Mouse (Mus musculus): ENCODE data around the gene Frmd4a.
"Not testable (repeated sequence)": the region's sequence is repeated elsewhere in the genome, so short reads cannot be mapped to it uniquely, and the experiment has no call there.

The Frmd4a gene

DNA sequence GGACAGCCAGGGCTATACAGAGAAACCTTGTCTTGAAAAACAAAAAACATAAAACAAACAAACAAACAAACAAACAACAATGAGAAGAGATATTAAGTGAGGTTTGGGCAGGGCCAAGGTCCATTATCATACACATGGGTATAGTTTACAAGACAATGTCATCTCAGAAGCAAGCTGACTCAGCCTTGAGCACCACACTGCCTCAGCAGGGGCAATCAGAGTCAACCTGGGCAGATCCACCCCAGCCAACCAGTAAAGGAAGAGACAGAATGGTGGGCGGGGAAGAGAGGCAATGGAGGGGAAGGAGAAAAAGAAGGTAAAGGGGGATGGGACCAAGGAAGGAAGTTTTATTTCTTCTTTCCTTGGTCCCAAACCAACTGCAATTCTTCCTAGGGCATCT, 276.2 kb downstream of the Frmd4a start:
- DNase-seq: no peak

DNA sequence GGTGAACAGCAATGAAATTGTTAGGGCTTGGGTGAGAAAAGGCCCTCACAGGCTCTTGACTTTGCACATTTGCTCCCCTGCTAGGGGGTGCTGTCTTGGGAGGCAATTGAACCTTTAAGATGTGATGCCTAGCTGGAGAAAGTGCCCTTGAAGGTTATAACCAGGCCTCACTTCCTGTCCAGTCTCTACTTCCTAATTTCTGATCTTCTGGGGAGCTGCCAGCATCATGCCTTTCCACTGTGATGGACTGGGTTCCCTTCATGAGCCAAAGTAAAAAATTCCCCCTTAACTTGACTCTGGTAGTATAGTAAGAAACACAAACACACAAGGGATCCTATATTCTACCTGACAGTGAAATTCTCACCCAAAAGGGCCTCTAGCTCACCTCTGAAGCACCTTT, 278.1 kb downstream of the Frmd4a start:
- DNase-seq: no peak

DNA sequence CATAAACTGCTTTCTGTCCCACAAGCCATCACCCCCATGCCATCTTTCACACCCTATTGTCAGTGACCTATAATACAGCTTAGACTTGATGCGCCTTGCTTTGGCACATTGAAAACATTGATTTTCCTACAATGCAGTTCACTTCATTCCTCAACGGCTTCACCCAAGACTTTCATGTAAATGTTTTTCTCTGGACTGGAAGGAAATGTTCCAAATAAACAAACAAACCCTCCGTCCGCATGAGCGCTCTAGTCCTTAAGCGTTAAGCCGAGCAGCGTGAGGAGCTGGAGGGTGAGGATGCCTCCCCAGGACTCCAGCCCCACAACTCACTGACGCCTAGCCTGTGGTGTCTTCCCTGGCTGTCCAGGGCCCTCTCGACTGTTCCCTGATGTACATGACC, 279.4 kb downstream of the Frmd4a start:
- DNase-seq: peak; percentile 67

DNA sequence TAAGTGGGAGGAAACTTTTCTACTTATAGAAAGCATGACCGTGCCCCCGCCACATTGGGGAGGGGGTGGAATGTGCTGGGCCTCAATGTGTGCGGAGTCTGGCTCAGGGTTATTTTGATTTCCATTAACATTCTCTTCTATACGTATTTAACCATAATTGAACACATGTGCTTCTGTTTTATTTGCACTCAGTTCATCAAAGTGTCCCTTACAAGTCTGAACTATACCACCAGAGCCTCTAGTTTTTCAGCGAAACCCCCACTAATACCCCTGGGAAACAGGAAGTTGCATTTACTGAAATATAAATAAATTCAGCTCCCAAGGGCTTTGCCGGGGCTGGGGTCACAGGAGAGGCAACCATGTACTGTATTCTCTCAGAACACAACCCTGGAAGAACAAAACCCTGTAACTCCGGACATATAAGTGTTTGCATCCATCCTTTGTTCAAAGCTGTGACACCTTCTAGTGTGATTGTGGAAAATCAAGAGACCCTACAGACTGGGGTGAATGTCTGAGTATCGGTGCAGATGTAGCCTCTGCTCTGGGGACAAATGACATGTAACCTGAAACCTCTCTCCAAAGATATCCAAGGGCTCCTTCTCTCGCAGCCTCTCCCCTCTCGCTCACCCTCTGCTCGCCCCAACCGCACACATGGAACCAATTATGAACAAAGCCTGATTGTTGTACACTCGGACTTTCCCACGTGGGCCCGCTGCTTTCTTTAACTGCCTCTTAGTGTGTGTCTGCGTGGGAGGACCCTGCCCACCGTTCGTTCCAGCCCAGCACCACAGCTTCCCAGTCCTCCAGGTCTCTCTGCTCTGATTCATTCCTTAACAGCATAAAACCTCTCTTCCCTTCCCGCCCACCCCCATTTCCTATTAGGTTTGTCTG, 281.1 kb downstream of the Frmd4a start:
- DNase-seq: peak; percentile 96

DNA sequence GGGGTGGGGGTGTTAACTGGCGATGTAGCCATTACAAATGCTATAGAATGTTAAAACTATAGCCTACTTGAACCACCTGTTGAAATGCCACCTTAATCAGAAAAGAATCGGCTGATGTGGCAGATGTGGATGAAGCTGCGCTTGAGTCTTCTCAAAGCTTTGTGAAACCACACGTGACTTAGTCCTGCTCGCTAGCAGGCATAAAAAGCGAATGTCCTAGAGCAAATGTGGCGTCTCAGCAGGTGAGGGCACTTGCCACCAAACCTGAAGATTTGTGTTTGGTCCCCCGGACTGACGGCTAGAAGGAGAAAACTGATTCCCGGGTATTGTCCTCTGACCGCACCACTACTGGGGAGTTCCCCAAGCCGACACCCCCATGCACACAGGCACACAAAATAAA, 282.1 kb downstream of the Frmd4a start:
- DNase-seq: no peak

DNA sequence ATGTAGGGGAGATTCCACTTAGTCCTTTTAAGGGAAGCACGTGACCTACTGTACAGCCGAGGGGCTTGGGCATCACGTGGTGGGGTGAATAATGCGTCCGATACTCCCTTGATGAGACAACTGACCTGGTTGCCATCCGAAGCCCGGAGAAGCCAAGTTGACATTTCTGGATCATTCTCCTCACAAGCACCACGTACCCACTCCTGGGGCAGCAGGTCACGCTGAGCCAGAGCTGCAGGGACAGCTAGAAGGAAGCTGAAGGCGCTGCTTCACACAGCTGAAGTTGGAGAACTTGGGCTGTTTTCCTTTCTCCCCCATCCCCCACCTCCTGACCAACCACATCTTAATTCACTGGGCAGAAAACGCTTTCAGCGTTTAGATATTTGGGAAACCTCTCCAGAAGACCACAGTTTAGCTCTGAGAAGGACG, 282.9 kb downstream of the Frmd4a start:
- DNase-seq: peak; percentile 93

DNA sequence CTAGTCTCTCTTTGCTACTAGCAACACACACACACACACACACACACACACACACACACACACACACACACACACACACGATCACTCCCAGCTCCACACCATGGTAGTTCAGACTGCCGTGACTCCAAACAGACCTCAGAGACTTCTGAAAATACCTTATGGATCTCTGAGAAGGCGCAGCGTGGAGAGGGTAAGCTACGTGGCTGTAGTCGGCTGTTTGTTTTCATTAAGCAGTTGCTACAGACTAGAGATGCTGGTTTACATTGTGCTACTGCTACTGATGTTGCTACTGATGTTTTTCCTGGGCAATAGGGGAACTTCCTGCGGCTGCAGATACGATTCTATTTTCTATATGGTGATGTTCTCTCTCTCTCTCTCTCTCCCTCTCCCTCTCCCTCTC, 283.3 kb downstream of the Frmd4a start:
- DNase-seq: no peak

DNA sequence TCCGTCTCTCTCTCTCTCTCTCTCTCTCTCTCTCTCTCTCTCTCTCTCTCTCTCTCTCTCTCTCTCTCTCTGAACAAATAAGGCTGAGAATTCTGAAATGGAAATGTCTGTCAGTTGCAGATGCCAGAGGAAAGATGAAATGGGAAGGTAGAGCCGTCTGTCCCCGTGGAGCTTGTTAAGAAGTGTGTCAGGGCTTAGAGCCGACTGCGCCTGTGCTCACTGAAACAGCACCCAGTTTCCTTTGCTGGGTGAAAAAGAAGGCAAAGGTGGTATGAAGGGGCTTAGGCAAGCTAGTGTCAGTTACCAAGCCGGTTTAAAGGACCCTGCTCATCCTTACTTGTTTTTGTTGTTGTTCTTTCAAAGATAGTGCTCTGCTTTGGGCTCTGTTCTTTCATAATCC, 283.7 kb downstream of the Frmd4a start:
- DNase-seq: peak; percentile 66

DNA sequence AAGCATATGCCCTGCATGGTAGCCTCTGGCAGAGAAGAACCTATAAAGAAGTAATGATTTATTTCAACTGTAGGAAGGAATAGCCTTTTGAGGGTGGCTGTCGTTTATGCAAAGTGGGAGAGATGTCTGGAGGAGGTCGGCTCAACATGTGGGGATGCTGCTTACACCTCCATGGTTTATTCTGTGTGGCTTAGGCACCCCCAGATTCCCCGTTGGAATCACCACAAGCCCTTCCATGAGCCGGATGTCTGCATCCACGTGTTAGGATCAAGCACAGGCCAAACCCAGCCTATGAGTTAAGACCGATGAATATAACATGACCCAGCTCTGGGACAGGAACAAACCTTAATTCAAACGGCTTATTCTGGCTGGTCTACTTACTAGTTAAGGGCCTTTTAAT, 284.2 kb downstream of the Frmd4a start:
- DNase-seq: peak; percentile 55

DNA sequence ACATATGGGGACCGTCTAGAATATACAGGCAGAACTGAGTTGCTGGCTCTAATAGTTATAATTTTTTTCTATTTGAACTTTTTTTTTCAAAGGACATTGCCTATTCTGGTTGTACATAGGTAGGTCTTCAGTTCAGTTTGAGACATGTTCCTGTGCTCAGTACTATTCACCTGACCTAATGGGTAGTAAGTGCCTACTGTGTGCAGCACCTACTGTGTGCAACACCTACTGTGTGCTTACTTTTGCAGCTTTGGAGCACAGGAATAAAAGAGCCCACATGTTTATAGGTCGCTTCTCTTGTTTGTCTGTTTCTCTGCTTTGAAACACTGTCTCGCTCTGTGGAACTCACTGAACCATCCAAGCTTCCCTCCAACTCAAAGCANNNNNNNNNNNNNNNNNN, 284.6 kb downstream of the Frmd4a start:
- DNase-seq: no peak

DNA sequence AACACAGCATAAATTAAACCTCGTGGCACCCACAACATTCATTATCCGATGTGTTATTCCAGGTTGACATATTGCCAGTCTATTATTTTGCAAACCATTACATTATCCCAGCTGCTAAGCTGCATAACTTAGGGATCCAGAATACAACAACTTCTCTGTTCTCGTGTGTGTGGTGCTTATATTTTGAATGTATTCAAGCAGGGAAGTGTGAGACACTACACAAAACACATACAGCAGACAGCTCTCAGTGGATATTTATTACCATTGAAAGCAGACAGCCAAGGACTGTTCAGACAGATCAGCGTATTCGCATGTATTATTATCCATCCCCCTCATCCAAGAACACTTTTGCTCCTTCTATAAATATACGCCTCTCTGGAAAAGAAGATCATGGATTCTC, 289.6 kb downstream of the Frmd4a start:
- no peak for DNase-seq

DNA sequence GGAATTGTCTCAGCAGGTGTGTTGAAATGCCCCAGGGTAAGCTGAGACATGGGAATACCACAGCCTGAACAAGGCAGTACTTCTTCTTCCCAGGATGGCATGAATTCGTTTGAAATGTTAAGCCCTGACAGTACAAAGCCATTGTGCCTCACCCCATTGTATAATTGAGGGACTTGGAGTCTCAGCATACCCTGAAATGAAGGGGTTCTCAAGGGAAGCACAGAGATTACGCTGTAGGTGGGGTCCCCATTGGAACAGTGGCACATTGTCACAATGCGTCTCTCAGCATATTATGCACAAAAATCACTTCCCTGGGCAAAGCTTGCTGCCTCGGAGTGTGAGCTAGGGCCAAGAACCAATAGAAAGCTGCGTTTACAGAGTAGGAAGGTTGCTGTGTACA, 297.0 kb downstream of the Frmd4a start:
- DNase-seq: no peak

DNA sequence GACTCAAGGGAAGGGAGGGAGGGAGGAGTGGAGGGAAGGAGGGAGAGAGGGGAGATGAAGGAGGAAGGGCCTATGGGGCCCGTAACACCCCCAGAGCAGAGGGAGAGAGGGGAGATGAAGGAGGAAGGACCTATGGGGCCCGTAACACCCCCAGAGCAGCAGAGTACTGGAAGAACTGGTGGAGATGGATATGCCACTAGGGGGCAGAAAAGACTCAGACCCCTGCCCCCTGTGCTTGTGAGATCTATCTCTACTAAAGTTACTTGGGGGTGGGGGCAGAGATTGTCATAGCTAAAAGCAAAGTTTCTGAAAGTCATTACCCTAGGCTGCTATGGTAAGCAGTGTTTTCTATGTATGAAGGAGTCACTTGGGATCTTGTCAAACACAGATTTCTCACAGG, 299.1 kb downstream of the Frmd4a start:
- DNase-seq: peak; percentile 30

DNA sequence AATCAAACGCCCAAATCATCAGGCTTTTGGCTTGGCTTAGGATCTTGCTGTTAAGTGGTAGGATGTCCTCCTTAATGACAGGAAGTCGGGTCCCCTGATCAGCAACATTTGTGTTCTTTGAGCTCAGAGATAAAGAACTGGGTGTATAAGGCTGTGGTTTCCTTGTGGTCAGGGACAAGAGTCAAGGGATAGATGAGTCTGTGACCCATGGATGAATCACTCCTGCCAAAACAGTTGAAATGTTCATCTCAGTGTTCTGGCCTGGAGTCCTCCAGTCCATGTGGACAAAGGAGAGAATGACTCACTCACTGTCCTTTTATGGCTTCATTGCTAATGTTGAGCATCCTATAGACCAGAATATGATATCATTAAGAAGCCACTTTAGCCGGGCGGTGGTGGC, 300.6 kb downstream of the Frmd4a start:
- DNase-seq: no peak

DNA sequence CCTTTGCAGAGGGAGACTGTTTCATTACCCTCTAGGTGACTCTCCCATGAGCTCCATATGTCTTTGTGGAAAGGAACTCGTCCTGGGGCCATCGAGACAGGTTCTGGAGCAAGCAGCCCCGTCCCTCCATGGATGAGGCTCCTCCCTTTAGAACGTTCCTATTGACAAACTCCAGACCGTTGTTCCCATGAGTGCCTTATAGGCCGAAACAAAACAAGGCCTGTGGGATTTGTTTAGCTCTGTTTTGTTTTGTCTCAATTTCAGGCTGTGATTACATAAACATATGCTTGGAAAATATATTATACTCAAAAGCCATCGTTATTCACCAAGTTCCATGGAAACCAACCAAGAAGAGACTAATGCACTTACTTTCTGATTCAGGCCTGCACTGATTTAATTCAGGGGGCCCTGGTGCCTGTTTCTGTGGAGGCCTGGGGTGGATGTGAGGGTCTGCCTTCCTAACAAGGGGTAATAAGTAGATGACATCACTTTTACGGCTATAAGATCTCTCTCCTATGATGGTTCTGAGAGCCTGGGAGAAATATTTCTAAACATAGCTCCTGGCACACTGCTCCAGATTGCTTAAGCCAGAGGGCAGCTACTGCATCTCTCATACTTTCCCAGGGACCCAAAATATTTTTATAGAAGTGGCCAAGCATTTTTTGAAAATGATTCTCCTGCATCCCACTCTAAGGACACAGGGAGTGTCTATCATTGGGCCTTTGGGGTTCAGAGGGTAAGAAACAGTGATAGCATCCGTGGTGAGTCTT, 308.9 kb downstream of the Frmd4a start:
- no peak for DNase-seq

DNA sequence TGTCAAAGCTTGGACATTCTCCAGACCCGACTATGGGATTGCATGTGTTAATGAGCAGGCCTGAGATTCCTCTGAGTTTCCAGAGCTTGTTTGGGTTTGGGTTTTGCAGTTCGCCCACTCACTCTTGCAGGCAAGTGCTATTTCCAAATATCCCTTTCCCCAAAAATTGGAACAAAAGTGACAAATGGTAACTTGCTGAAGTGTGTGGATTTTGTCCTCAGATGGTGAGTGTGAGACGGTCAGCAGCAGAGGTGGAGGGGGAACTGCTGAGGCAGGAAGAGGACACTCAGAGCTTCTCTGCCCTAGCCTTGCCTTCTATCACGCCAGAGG, 309.5 kb downstream of the Frmd4a start:
- DNase-seq: no peak

DNA sequence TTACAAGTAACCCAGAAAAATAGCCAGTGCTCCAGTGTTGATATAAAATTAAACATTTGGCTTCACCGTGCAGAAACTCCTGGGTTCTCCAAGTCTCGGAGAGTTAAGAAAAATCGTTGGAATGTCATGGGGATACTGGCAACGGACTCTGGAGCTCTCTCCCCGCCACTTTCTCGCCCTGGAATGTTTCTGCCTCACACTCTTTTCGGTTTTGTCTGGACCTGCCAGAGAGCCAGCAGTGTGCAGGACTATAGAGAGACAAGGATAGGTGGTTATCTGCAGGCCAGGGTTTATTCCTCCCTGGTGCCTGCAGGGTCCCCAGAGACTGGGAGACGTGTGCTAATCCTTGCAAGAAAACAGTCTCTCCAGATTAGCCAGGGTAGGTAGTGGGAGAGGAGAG, 314.9 kb downstream of the Frmd4a start:
- no peak for DNase-seq

DNA sequence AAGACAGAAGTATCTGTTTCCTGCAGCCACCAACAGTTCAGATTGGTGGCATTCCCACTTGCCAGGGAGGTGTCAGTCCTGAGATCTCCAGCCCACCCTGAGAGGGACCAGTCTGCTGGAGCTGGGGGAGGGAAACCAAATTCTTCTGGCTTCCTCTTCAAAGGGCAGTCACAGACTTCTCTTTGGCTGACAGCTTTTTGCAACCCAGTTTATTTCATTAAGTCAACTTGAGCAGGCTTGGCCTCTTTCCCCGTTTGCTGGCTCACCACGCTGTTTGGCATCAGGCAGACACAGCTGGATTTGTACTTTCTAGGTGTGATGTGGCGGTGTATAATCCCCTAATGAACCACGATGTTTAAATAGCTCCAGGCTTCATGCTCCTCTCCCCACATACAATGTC, 316.7 kb downstream of the Frmd4a start:
- DNase-seq: peak; percentile 24

DNA sequence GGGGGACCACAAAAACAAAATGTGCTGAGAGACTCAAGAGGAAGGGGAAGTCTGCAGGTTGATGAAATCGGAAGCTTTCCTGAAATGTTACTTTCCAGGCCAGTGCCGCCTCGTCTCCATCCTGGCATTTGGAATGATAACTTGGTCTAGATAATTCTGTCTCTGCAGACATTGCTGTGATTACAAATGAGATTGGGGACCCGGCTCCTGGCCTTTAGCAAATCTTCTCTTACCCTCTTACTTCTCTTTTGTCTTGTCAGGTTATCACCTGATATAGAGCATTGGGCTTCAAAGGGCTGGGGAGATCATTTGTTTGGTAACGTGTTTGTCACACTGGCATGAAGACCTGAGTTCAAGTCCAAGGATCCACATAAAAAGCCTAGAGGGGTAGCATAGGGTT, 317.4 kb downstream of the Frmd4a start:
- no peak for DNase-seq

DNA sequence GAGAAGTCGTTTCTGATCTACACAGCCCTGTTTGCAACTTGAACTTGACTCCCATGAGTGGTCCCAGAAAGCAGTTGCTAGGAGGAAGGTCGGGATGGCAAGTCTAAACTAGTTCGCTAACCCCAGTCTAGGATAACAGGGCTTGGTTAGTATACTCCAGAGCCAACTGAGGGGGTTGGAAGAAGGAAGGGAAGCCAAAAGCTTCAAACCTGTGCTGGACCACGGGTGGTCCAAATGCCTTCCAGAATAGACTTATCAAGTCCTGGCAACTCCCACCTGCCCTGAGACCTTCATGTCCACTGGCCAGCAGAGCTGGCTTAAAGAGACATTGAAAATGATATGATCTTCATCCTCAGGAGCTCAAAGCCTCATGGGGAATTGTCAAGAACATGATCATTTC, 318.4 kb downstream of the Frmd4a start:
- DNase-seq: no peak

DNA sequence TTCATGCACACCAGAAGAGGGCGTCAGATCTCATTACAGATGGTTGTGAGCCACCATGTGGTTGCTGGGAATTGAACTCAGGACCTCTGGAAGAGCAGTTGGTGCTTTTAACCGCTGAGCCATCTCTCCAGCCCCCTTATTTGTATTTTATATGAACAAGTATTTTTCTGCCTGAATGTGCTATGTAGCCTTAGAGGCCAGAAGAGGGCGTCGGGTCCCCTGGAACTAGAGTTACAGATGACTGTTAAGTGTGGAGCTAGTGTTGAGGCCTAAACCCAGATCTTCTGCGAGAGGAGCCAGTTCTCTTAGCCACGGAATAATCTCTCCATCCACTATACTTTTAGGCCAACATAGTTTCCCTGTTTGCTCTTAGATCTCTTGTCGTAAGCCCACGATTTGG, 320.8 kb downstream of the Frmd4a start:
- DNase-seq: not testable (repeated sequence)

DNA sequence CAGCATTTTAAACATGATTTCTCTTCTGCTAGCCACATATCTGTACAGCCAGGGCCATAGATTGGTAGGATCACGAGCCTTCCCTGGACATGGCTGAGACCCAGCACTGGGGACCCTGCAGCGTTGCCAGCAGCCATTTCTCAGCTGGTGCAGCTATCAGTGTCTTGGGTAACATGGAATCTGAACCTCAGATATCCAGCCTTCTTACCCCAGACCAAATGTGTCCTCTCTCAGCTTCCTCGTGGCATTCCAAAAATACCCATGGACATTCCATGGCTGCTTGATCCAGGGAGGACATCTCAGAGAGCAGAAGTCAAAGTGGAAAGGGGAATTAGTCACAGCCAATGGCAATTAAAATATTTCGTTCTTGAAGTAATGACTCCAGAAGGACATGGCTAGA, 321.6 kb downstream of the Frmd4a start:
- DNase-seq: no peak

DNA sequence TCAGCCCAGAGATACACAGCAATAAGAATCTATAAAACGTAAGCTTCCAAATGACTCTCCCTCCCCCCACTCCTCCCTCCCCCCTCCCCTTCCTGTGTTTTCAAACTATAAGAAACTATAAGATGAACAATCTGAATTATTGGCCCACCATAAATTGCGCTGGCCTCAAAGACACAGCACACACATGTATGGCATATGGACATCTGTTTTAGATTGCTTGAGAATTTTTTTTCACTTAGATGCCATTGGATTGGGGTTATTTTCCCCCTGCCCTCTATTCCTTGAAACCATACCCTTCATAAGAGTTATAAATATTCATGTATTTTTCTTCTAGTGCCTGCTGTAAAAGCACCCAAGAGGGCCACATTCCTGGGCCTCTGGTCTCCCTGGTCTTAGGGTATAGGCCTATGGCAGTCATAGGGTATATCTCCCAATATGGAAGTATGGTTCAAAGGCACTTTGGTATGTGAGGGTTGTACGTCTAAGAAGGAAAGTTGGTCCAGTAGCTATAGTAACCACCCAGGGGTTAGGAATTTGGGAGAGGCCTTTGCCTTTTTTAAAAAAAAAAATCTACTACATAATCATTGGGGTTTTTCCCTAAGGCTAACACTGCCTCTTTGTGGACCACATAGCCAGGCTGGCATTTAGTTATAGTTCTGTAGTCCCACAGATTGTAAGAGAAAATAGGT, 322.2 kb downstream of the Frmd4a start:
- no peak for DNase-seq

DNA sequence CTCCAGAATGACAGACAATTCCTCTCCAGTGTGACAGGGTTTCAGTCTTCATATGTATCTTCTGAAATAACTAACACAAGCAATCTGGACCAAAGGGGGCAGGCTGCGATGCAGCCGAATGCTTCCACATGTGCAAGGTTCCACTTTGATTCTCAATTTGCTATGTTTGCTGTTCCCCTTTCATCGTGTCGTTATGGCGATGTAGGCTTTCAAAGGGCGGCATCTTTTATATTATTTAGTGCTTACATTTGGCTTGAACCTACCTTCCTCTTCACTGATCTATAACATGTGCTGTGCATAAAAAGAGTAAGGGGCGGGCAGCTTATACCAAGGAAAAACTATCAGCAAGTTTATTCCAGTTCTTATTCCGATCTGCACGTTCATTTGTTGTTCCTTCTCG, 322.9 kb downstream of the Frmd4a start:
- no peak for DNase-seq
